Mouse (Mus musculus) hindbrain, embryonic 13.5 days (tissue): ENCODE data around the gene Kcp. TPM values are rescaled to one million over a fixed set of nuclear protein-coding genes. Genes with fewer than 3 reads are reported as not detected.

Experiments
- ATAC-seq: fragments of 200-750 bp; cut with Nextera tagmentation; 2 replicates; pipeline ENCODE4 v1.8.0; 2017; ENCODE audit warnings: moderate TSS enrichment; ENCODE audit not compliant: low FRiP score
- H3K27ac ChIP-seq: fragments of 300-500 bp; sonication (generic); 2 replicates; pipeline ENCODE4 v1.5.1; 2015; ENCODE audit warnings: inconsistent platforms, mild to moderate bottlenecking, moderate library complexity
- H3K27me3 ChIP-seq: fragments of 300-500 bp; sonication (generic); 2 replicates; pipeline ENCODE4 v1.6.1; 2015; ENCODE audit warnings: mild to moderate bottlenecking, inconsistent platforms
- H3K36me3 ChIP-seq: fragments of 300-500 bp; sonication (generic); 2 replicates; pipeline ENCODE4 v1.6.1; 2015; ENCODE audit warnings: mild to moderate bottlenecking, inconsistent platforms
- H3K4me1 ChIP-seq: fragments of 300-500 bp; sonication (generic); replicated peaks from 2 replicates; pipeline ENCODE4 v1.6.1; 2015; ENCODE audit warnings: inconsistent platforms
- H3K4me2 ChIP-seq: fragments of 300-500 bp; sonication (generic); 2 replicates; pipeline ENCODE4 v1.6.1; 2015; ENCODE audit warnings: inconsistent platforms, mild to moderate bottlenecking, moderate library complexity
- H3K4me3 ChIP-seq: fragments of 300-500 bp; sonication (generic); 2 replicates; pipeline ENCODE4 v1.5.1; 2015; ENCODE audit warnings: mild to moderate bottlenecking, inconsistent platforms
- H3K9ac ChIP-seq: fragments of 300-500 bp; sonication (generic); 2 replicates; pipeline ENCODE4 v1.6.1; 2015; ENCODE audit warnings: mild to moderate bottlenecking, inconsistent platforms
- H3K9me3 ChIP-seq: fragments of 300-500 bp; sonication (generic); 2 replicates; pipeline ENCODE4 v1.6.1; 2016; ENCODE audit warnings: inconsistent platforms
- WGBS: fragments of 180-500 bp; shearing (Covaris S2); methylation state at CpG from one replicate; pipeline ENCODE4 v1.1.7; 2015; 5-methylcytosine and 5-hydroxymethylcytosine counted together
- polyA plus RNA-seq: library from polyadenylated mRNA; unstranded; fragments of >200 nt; fragmentation: Nextera tagmentation; extraction: Ambion mirVana; gene quantifications from 2 replicates; pipeline ENCODE4 v1.2.1, GENCODE M21; 2015

The Kcp gene
- polyA plus RNA-seq, 1 experiment from 2014 or later, result 20.1 TPM

- Histone ChIP-seq H3K9ac (no peak overlapping the region), H3K4me3 (no peak overlapping the region), H3K4me1 (peaks cover 30% of the 10 kb centered on the region), H3K4me2 (no peak overlapping the region), H3K27me3 (peaks cover 11% of the 10 kb centered on the region), H3K9me3 (no peaks in the 10 kb centered on the region), H3K27ac (no peak overlapping the region), H3K36me3 (0 out of 2 replicates have a peak, but pooled peaks cover 9% of the 10 kb centered on the region)
- ATAC-seq, result no peak
- 70% methylated on average over 4 of the region's 4 CpGs for WGBS
Measured at GRCm38 (mm10) chr6:29439251-29439650, 68.5 kb downstream of the Kcp start.

GRCm38 (mm10) chr6:29436461-29436934 lies 71.3 kb downstream of the Kcp start:
- peaks cover 38% of the 10 kb centered on the region for H3K27me3 ChIP-seq
- H3K9me3 ChIP-seq, result no peaks in the 10 kb centered on the region
- 5% methylated on average over 11 of the region's 11 CpGs for WGBS
- H3K9ac ChIP-seq, result peak overlapping the region; percentile 51; the same call in 1 of the 2 replicates
- peak overlapping the region; percentile 84 for H3K27ac ChIP-seq
- peaks cover 57% of the 10 kb centered on the region for H3K4me1 ChIP-seq
- no peaks in the 10 kb centered on the region for H3K36me3 ChIP-seq
- H3K4me2 ChIP-seq, result peak overlapping the region; percentile 75
- H3K4me3 ChIP-seq, result no peak overlapping the region
- ATAC-seq, result peak; percentile 60

- 3% methylated on average over 6 of the region's 6 CpGs for WGBS
- H3K36me3 ChIP-seq, result no peaks in the 10 kb centered on the region
- H3K9me3 ChIP-seq, result no peaks in the 10 kb centered on the region
- peak overlapping the region; percentile 84 for H3K27ac ChIP-seq
- peaks cover 60% of the 10 kb centered on the region for H3K4me1 ChIP-seq
- ATAC-seq, result peak; percentile 59
- 0 out of 2 replicates have a peak overlapping the region, but pooled peaks have one; percentile 35 for H3K9ac ChIP-seq
- peak overlapping the region; percentile 47 for H3K4me3 ChIP-seq
- peaks cover 43% of the 10 kb centered on the region for H3K27me3 ChIP-seq
- H3K4me2 ChIP-seq, result peak overlapping the region; percentile 75
Measured at GRCm38 (mm10) chr6:29435940-29436451, 71.8 kb downstream of the Kcp start.

- H3K27ac ChIP-seq, result peak overlapping the region; percentile 84
- peak overlapping the region; percentile 68; the same call in 1 of the 2 replicates for H3K9ac ChIP-seq
- H3K27me3 ChIP-seq, result peaks cover 52% of the 10 kb centered on the region
- WGBS, result 4% methylated on average over 11 of the region's 13 CpGs
- no peaks in the 10 kb centered on the region for H3K9me3 ChIP-seq
- ATAC-seq, result peak; percentile 43
- peak overlapping the region; percentile 47 for H3K4me3 ChIP-seq
- no peaks in the 10 kb centered on the region for H3K36me3 ChIP-seq
- peak overlapping the region; percentile 75 for H3K4me2 ChIP-seq
- H3K4me1 ChIP-seq, result peaks cover 60% of the 10 kb centered on the region
Measured at GRCm38 (mm10) chr6:29434911-29435691, 72.7 kb downstream of the Kcp start.

- Histone ChIP-seq H3K4me2 (peak overlapping the region; percentile 75), H3K9me3 (no peaks in the 10 kb centered on the region), H3K9ac (peak overlapping the region; percentile 68), H3K27me3 (peaks cover 52% of the 10 kb centered on the region), H3K27ac (peak overlapping the region; percentile 84), H3K4me1 (peaks cover 60% of the 10 kb centered on the region), H3K4me3 (peak overlapping the region; percentile 47), H3K36me3 (no peaks in the 10 kb centered on the region)
- ATAC-seq, result no peak
- WGBS, result 6% methylated on average over 27 of the region's 27 CpGs
Measured at GRCm38 (mm10) chr6:29433804-29434795, 73.7 kb downstream of the Kcp start.

GRCm38 (mm10) chr6:29433038-29433803 lies 74.5 kb downstream of the Kcp start, which contains the start of gene Flnc:
Gene Flnc (plus strand): TSS chr6:29433256.
- Histone ChIP-seq H3K27me3 (peaks cover 52% of the 10 kb centered on the region), H3K9ac (peak within 1 kb of the TSS; percentile 68), H3K9me3 (no peaks in the 10 kb centered on the region), H3K4me2 (peak within 1 kb of the TSS; percentile 75), H3K36me3 (no peaks in the 10 kb centered on the region), H3K27ac (no peak within 1 kb of the TSS), H3K4me1 (peaks cover 60% of the 10 kb centered on the region), H3K4me3 (peak within 1 kb of the TSS; percentile 47)
- WGBS, result 2% methylated on average over 65 of the region's 77 CpGs
- no peak for ATAC-seq

GRCm38 (mm10) chr6:29432676-29433037 lies 75.1 kb downstream of the Kcp start:
- H3K27me3 ChIP-seq, result peaks cover 52% of the 10 kb centered on the region
- H3K4me1 ChIP-seq, result peaks cover 60% of the 10 kb centered on the region
- no peak overlapping the region for H3K27ac ChIP-seq
- no peak for ATAC-seq
- no peaks in the 10 kb centered on the region for H3K36me3 ChIP-seq
- H3K9ac ChIP-seq, result peak overlapping the region; percentile 68
- H3K4me3 ChIP-seq, result peak overlapping the region; percentile 47
- no peaks in the 10 kb centered on the region for H3K9me3 ChIP-seq
- H3K4me2 ChIP-seq, result peak overlapping the region; percentile 75

- no peak for ATAC-seq
- H3K4me3 ChIP-seq, result no peak overlapping the region
- no peak overlapping the region for H3K27ac ChIP-seq
- peaks cover 52% of the 10 kb centered on the region for H3K27me3 ChIP-seq
- H3K4me1 ChIP-seq, result peaks cover 58% of the 10 kb centered on the region
- no peak overlapping the region for H3K9ac ChIP-seq
- no peaks in the 10 kb centered on the region for H3K9me3 ChIP-seq
- 39% methylated on average over 3 of the region's 3 CpGs for WGBS
- H3K4me2 ChIP-seq, result no peak overlapping the region
- H3K36me3 ChIP-seq, result no peaks in the 10 kb centered on the region
Measured at GRCm38 (mm10) chr6:29432156-29432555, 75.6 kb downstream of the Kcp start.

- no peak overlapping the region for H3K4me2 ChIP-seq
- WGBS, result 19% methylated on average over 5 of the region's 5 CpGs
- H3K4me3 ChIP-seq, result no peak overlapping the region
- H3K27ac ChIP-seq, result no peak overlapping the region
- no peaks in the 10 kb centered on the region for H3K9me3 ChIP-seq
- H3K36me3 ChIP-seq, result no peaks in the 10 kb centered on the region
- H3K4me1 ChIP-seq, result peaks cover 52% of the 10 kb centered on the region
- no peak for ATAC-seq
- no peak overlapping the region for H3K9ac ChIP-seq
- H3K27me3 ChIP-seq, result peaks cover 52% of the 10 kb centered on the region
Measured at GRCm38 (mm10) chr6:29431473-29431872, 76.3 kb downstream of the Kcp start.

GRCm38 (mm10) chr6:29430681-29431420 lies 76.9 kb downstream of the Kcp start:
- 49% methylated on average over 15 of the region's 15 CpGs for WGBS
- ATAC-seq, result no peak
- H3K4me1 ChIP-seq, result peaks cover 45% of the 10 kb centered on the region
- no peaks in the 10 kb centered on the region for H3K9me3 ChIP-seq
- no peak overlapping the region for H3K9ac ChIP-seq
- H3K4me2 ChIP-seq, result no peak overlapping the region
- no peak overlapping the region for H3K27ac ChIP-seq
- no peak overlapping the region for H3K4me3 ChIP-seq
- H3K27me3 ChIP-seq, result peaks cover 52% of the 10 kb centered on the region
- peaks cover 3% of the 10 kb centered on the region for H3K36me3 ChIP-seq

- no peaks in the 10 kb centered on the region for H3K9me3 ChIP-seq
- no peak for ATAC-seq
- no peak overlapping the region for H3K4me3 ChIP-seq
- peaks cover 19% of the 10 kb centered on the region for H3K4me1 ChIP-seq
- no peak overlapping the region for H3K9ac ChIP-seq
- no peak overlapping the region for H3K4me2 ChIP-seq
- WGBS, result 63% methylated on average over 4 of the region's 4 CpGs
- H3K36me3 ChIP-seq, result peaks cover 6% of the 10 kb centered on the region
- H3K27me3 ChIP-seq, result peaks cover 30% of the 10 kb centered on the region
- H3K27ac ChIP-seq, result no peak overlapping the region
Measured at GRCm38 (mm10) chr6:29428171-29428570, 79.6 kb downstream of the Kcp start.
